ENCODE assay signal across 19 mouse cellular contexts in genomic region chr1:152786953-152787352, GRCm38 (mm10). TPM values are rescaled to one million over a fixed set of nuclear protein-coding genes. Genes with fewer than 3 reads are reported as not detected.
"Had no signal": no experiment of that assay in that cellular context is flagged by ENCODE, and none has a peak within 500 bp of the region (broad histone marks: within the 10 kb centered on the region; RNA-seq: fewer than 3 reads in every experiment).

No protein-coding gene starts in this region.

- H3K4me3 ChIP-seq: intestine, embryonic 15.5 days; layer of hippocampus, adult 2 months; limb, embryonic 12.5 days; midbrain, embryonic 13.5 days; neural tube, embryonic 12.5 days; stomach, embryonic 15.5 days had no signal

- H3K36me3 ChIP-seq: intestine, embryonic 15.5 days; limb, embryonic 12.5 days; midbrain, embryonic 13.5 days; neural tube, embryonic 12.5 days; stomach, embryonic 15.5 days had no signal

- H3K9ac ChIP-seq: intestine, embryonic 15.5 days; limb, embryonic 12.5 days; midbrain, embryonic 13.5 days; neural tube, embryonic 12.5 days; stomach, embryonic 15.5 days had no signal

- H3K9me3 ChIP-seq: intestine, embryonic 15.5 days; limb, embryonic 12.5 days; midbrain, embryonic 13.5 days; neural tube, embryonic 12.5 days; stomach, embryonic 15.5 days had no signal

- H3K27me3 ChIP-seq: intestine, embryonic 15.5 days; limb, embryonic 12.5 days; midbrain, embryonic 13.5 days; neural tube, embryonic 12.5 days; stomach, embryonic 15.5 days had no signal

- DNase-seq: kidney, adult 18-20 months; kidney, postnatal 10 days; kidney, postnatal 4 days; retina, postnatal 1 day; right cerebral cortex, postnatal 4 days; thymus, postnatal 4 days had no signal

- H3K4me2 ChIP-seq: intestine, embryonic 15.5 days; limb, embryonic 12.5 days; midbrain, embryonic 13.5 days; neural tube, embryonic 12.5 days; stomach, embryonic 15.5 days had no signal

- H3K27ac ChIP-seq: intestine, embryonic 15.5 days; layer of hippocampus, adult 2 months; limb, embryonic 12.5 days; macrophage; midbrain, embryonic 13.5 days; neural tube, embryonic 12.5 days; stomach, embryonic 15.5 days had no signal

- ATAC-seq: intestine, embryonic 15.5 days; midbrain, embryonic 13.5 days had no signal

RNA-seq across cellular contexts. Expression of gene Apobec4, which starts 36.6 kb away (rescaled TPM):
- total RNA-seq: layer of hippocampus, adult 2 months; layer of hippocampus, postnatal 10 days; left cerebral cortex, postnatal 36 days; liver, adult 2 months had no signal
- polyA plus RNA-seq: intestine, embryonic 15.5 days; kidney, embryonic 14.5 days; limb, embryonic 12.5 days; liver, adult 2 months; liver, embryonic 16.5 days; macrophage; midbrain, embryonic 13.5 days; neural tube, embryonic 12.5 days; spleen, adult 2 months had no signal
